Mouse (Mus musculus): ENCODE data around the gene Klhl9. TPM values are rescaled to one million over a fixed set of nuclear protein-coding genes. Genes with fewer than 3 reads are reported as not detected.

The Klhl9 gene
- polyA plus RNA-seq, 1 experiment from 2014 or later: 20.1 TPM

GRCm38 (mm10) chr4:88718715-88719114, 3.5 kb downstream of the Klhl9 start:
- H3K4me2 ChIP-seq (ENCODE audit: low read depth, low read length): peak overlapping the region; percentile 94
- H3K27ac ChIP-seq (ENCODE audit: low read depth): no peak overlapping the region
- ATAC-seq (no peak), DNase-seq (no peak)
- H3K27me3 ChIP-seq (ENCODE audit: insufficient read depth, low read length): no peaks in the 10 kb centered on the region
- no peaks in the 10 kb centered on the region for H3K9me3 ChIP-seq (ENCODE audit: low read length)
- no peak overlapping the region for H3K9ac ChIP-seq (replicated peaks)
- H3K4me1 ChIP-seq (ENCODE audit: insufficient read depth): peaks cover 19% of the 10 kb centered on the region
- no peak for TF ChIP-seq EP300 (IDR thresholded peaks at IDR 0.05; ENCODE audit: low read depth)
- TF ChIP-seq CTCF (IDR thresholded peaks at IDR 0.05; ENCODE audit: low read depth): no peak
- H3K36me3 ChIP-seq (replicated peaks; ENCODE audit: insufficient read depth, low read length): peaks cover 19% of the 10 kb centered on the region
- WGBS (ENCODE audit: insufficient replicate concordance): 24% methylated on average over 1 of the region's 1 CpGs
- peak overlapping the region; percentile 11 for H3K4me3 ChIP-seq (ENCODE audit: low read depth, low read length)

GRCm38 (mm10) chr4:88715059-88715458, 7.2 kb downstream of the Klhl9 start:
- no peak for DNase-seq
- H3K36me3 ChIP-seq (replicated peaks; ENCODE audit: insufficient read depth, low read length): peaks cover 9% of the 10 kb centered on the region
- H3K9me3 ChIP-seq (ENCODE audit: low read length): no peaks in the 10 kb centered on the region
- no peak overlapping the region for H3K4me3 ChIP-seq (ENCODE audit: low read depth, low read length)
- no peaks in the 10 kb centered on the region for H3K27me3 ChIP-seq (ENCODE audit: insufficient read depth, low read length)
- no peak overlapping the region for H3K9ac ChIP-seq (replicated peaks)
- TF ChIP-seq EP300 (IDR thresholded peaks at IDR 0.05; ENCODE audit: low read depth) (no peak), CTCF (IDR thresholded peaks at IDR 0.05; ENCODE audit: low read depth) (no peak)
- H3K27ac ChIP-seq (ENCODE audit: low read depth): no peak overlapping the region
- no peak for ATAC-seq
- no peak overlapping the region for H3K4me2 ChIP-seq (ENCODE audit: low read depth, low read length)
- peaks cover 6% of the 10 kb centered on the region for H3K4me1 ChIP-seq (ENCODE audit: insufficient read depth)

GRCm38 (mm10) chr4:88714281-88714680, 8.0 kb downstream of the Klhl9 start:
- no peak for DNase-seq
- Histone ChIP-seq H3K4me1 (ENCODE audit: insufficient read depth) (peaks cover 5% of the 10 kb centered on the region), H3K9ac (replicated peaks) (no peak overlapping the region), H3K9me3 (ENCODE audit: low read length) (no peaks in the 10 kb centered on the region), H3K27me3 (ENCODE audit: insufficient read depth, low read length) (no peaks in the 10 kb centered on the region), H3K4me2 (ENCODE audit: low read depth, low read length) (no peak overlapping the region), H3K36me3 (replicated peaks; ENCODE audit: insufficient read depth, low read length) (peaks cover 7% of the 10 kb centered on the region; the same call in 1 of the 2 replicates), H3K27ac (ENCODE audit: low read depth) (no peak overlapping the region), H3K4me3 (ENCODE audit: low read depth, low read length) (no peak overlapping the region)
- no peak; the same call in 1 of the 2 replicates for ATAC-seq
- TF ChIP-seq CTCF (IDR thresholded peaks at IDR 0.05; ENCODE audit: low read depth) (no peak), EP300 (IDR thresholded peaks at IDR 0.05; ENCODE audit: low read depth) (no peak)
- 68% methylated on average over 1 of the region's 1 CpGs for WGBS (ENCODE audit: insufficient replicate concordance)

GRCm38 (mm10) chr4:88707128-88707826, 15.0 kb downstream of the Klhl9 start:
- H3K36me3 ChIP-seq (replicated peaks; ENCODE audit: insufficient read depth, low read length): no peaks in the 10 kb centered on the region
- TF ChIP-seq EP300 (IDR thresholded peaks at IDR 0.05; ENCODE audit: low read depth) (no peak), CTCF (IDR thresholded peaks at IDR 0.05; ENCODE audit: low read depth) (no peak)
- peak; percentile 56 for ATAC-seq
- H3K4me1 ChIP-seq (ENCODE audit: insufficient read depth): no peaks in the 10 kb centered on the region
- no peaks in the 10 kb centered on the region for H3K27me3 ChIP-seq (ENCODE audit: insufficient read depth, low read length)
- 87% methylated on average over 1 of the region's 1 CpGs for WGBS (ENCODE audit: insufficient replicate concordance)
- H3K4me2 ChIP-seq (ENCODE audit: low read depth, low read length): no peak overlapping the region
- no peak overlapping the region for H3K4me3 ChIP-seq (ENCODE audit: low read depth, low read length)
- no peak overlapping the region for H3K9ac ChIP-seq (replicated peaks)
- no peaks in the 10 kb centered on the region for H3K9me3 ChIP-seq (ENCODE audit: low read length)
- DNase-seq: no peak
- no peak overlapping the region; the same call in 1 of the 2 replicates for H3K27ac ChIP-seq (ENCODE audit: low read depth)

GRCm38 (mm10) chr4:88705924-88706323, 16.3 kb downstream of the Klhl9 start:
- ATAC-seq (no peak), DNase-seq (no peak)
- Histone ChIP-seq H3K9me3 (ENCODE audit: low read length) (no peaks in the 10 kb centered on the region), H3K4me1 (ENCODE audit: insufficient read depth) (0 out of 2 replicates have a peak, but pooled peaks cover 3% of the 10 kb centered on the region), H3K4me3 (ENCODE audit: low read depth, low read length) (no peak overlapping the region), H3K36me3 (replicated peaks; ENCODE audit: insufficient read depth, low read length) (no peaks in the 10 kb centered on the region), H3K9ac (replicated peaks) (no peak overlapping the region), H3K4me2 (ENCODE audit: low read depth, low read length) (no peak overlapping the region), H3K27ac (ENCODE audit: low read depth) (no peak overlapping the region), H3K27me3 (ENCODE audit: insufficient read depth, low read length) (no peaks in the 10 kb centered on the region)
- TF ChIP-seq CTCF (IDR thresholded peaks at IDR 0.05; ENCODE audit: low read depth) (no peak), EP300 (IDR thresholded peaks at IDR 0.05; ENCODE audit: low read depth) (no peak)
- 20% methylated on average over 3 of the region's 3 CpGs for WGBS (ENCODE audit: insufficient replicate concordance)

- WGBS (ENCODE audit: insufficient replicate concordance): 73% methylated on average over 1 of the region's 1 CpGs
These were observed 23.0 kb downstream of the Klhl9 start for GRCm38 (mm10) chr4:88699301-88699700.

More at GRCm38 (mm10) chr4:88699301-88699700, 23.0 kb downstream of the Klhl9 start:
- Histone ChIP-seq H3K27ac (ENCODE audit: low read depth) (no peak overlapping the region), H3K36me3 (replicated peaks; ENCODE audit: insufficient read depth, low read length) (no peaks in the 10 kb centered on the region), H3K4me1 (ENCODE audit: insufficient read depth) (0 out of 2 replicates have a peak, but pooled peaks cover 3% of the 10 kb centered on the region), H3K4me2 (ENCODE audit: low read depth, low read length) (no peak overlapping the region), H3K4me3 (ENCODE audit: low read depth, low read length) (no peak overlapping the region), H3K9me3 (ENCODE audit: low read length) (no peaks in the 10 kb centered on the region), H3K27me3 (ENCODE audit: insufficient read depth, low read length) (no peaks in the 10 kb centered on the region), H3K9ac (replicated peaks) (no peak overlapping the region)
- ATAC-seq (no peak), DNase-seq (no peak)
- TF ChIP-seq CTCF (IDR thresholded peaks at IDR 0.05; ENCODE audit: low read depth) (no peak), EP300 (IDR thresholded peaks at IDR 0.05; ENCODE audit: low read depth) (no peak)

All from liver, postnatal 0 days (tissue).